Mouse (Mus musculus) spleen, adult 2 months (tissue): ENCODE measurements around the gene Hoxa9.

Experiments used
- CTCF ChIP-seq: fragments of 200-500 bp; IDR thresholded peaks from 2 replicates; pipeline ENCODE4 v1.5.1; 2011; ENCODE audit warnings: mild to moderate bottlenecking, inconsistent platforms; ENCODE audit not compliant: insufficient read depth, insufficient read length, insufficient replicate concordance; ENCODE audit errors: extremely low read depth
- POLR2A ChIP-seq: fragments of 200-500 bp; IDR thresholded peaks from 2 replicates; pipeline ENCODE4 v1.6.1; 2011; ENCODE audit warnings: low read depth, low read length, inconsistent platforms

DNA sequence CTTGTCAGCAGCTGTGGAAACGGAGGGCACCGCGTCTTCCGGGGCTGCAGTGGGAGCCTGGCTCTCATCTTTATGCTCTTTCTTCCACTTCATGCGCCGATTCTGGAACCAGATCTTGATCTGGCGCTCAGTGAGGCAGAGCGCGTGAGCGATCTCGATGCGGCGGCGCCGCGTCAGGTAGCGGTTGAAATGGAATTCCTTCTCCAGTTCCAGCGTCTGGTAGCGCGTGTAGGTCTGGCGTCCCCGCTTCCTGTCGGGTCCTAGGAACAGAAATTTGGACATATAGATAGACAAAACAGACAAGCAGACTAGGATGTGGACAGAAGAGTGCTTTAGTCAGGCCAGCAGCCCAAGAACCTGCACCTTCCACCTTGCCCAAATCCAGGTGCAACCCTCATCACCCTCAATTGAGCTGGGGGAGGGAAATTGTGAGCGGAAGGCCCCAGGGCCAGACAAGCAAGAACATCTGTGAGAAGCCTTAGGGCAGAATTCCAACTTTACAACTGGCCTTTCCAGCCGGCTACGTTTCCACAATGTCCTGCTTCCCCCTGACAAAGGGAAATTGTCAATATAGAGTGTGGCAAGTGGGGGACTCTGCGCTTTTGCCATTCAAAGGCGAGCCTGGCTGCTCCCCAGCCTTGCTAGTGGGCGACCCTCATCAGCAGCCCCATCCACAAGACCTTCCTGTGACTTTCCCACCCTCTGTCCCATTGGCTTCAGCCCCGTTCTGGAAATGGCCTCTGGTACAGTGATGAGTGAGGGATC is 14.9 kb downstream of the Hoxa9 start:
- TF ChIP-seq CTCF = no peak
- no peak for TF ChIP-seq POLR2A
